Mouse (Mus musculus) hindbrain, embryonic 14.5 days (tissue): ENCODE data around the gene Slc30a2. TPM values are rescaled to one million over a fixed set of nuclear protein-coding genes. Genes with fewer than 3 reads are reported as not detected.
A peak's percentile ranks its signal among the peaks of the same experiment; 100 is the strongest.

ENCODE experiments used
- ATAC-seq: fragments of 200-750 bp; cut with Nextera tagmentation; 2 replicates; pipeline ENCODE4 v1.8.0; 2017; ENCODE audit warnings: moderate number of reproducible peaks, mild to moderate bottlenecking, moderate TSS enrichment, moderate library complexity; ENCODE audit not compliant: low FRiP score
- DNase-seq: peaks from one replicate; pipeline ENCODE4 v3.0.0-alpha.2; 2015; ENCODE audit warnings: low spot score
- H3K27ac ChIP-seq: fragments of 300-500 bp; sonication (generic); 2 replicates; pipeline ENCODE4 v1.5.1; 2014; ENCODE audit warnings: mild to moderate bottlenecking, moderate library complexity
- H3K27me3 ChIP-seq: fragments of 300-500 bp; sonication (generic); 2 replicates; pipeline ENCODE4 v1.6.1; 2014; ENCODE audit warnings: mild to moderate bottlenecking, low read length, mixed read lengths; ENCODE audit not compliant: control insufficient read depth, insufficient read depth
- H3K36me3 ChIP-seq: fragments of 300-500 bp; sonication (generic); replicated peaks from 2 replicates; pipeline ENCODE4 v1.6.1; 2014; ENCODE audit not compliant: control insufficient read depth, insufficient read depth
- H3K4me1 ChIP-seq: fragments of 300-500 bp; sonication (generic); replicated peaks from 2 replicates; pipeline ENCODE4 v1.6.1; 2014; ENCODE audit warnings: antibody characterized with exemption, low read length, mixed read lengths; ENCODE audit not compliant: control insufficient read depth, insufficient read depth
- H3K4me2 ChIP-seq: fragments of 300-500 bp; sonication (generic); replicated peaks from 2 replicates; pipeline ENCODE4 v1.6.1; 2014; ENCODE audit warnings: mild to moderate bottlenecking, moderate library complexity
- H3K4me3 ChIP-seq: fragments of 300-500 bp; sonication (generic); replicated peaks from 2 replicates; pipeline ENCODE4 v1.5.1; 2014; ENCODE audit warnings: mild to moderate bottlenecking, low read length
- H3K9ac ChIP-seq: fragments of 300-500 bp; sonication (generic); 2 replicates; pipeline ENCODE4 v1.6.1; 2014
- H3K9me3 ChIP-seq: fragments of 300-500 bp; sonication (generic); 2 replicates; pipeline ENCODE4 v1.6.1; 2016; ENCODE audit warnings: low read length; ENCODE audit not compliant: control insufficient read depth
- WGBS: fragments of 180-500 bp; shearing (Covaris S2); extraction: QIAGEN DNeasy Blood & Tissue Kit; methylation state at CpG from one replicate; pipeline ENCODE4 v1.1.7; 2014; 5-methylcytosine and 5-hydroxymethylcytosine counted together
- polyA plus RNA-seq: library from polyadenylated mRNA; unstranded; fragments of >200 nt; fragmentation: Nextera tagmentation; extraction: Ambion mirVana; gene quantifications from 2 replicates; pipeline ENCODE4 v1.2.1, GENCODE M21; 2014

The Slc30a2 gene
- polyA plus RNA-seq, 1 experiment from 2014 or later, result 0.13 TPM

GRCm38 (mm10) chr4:134397732-134398131, 54.8 kb downstream of the Slc30a2 start:
- Histone ChIP-seq H3K27ac (no peak overlapping the region), H3K4me1 (peaks cover 31% of the 10 kb centered on the region; the same call in 1 of the 2 replicates), H3K4me2 (0 out of 2 replicates have a peak overlapping the region, but pooled peaks have one; percentile 97), H3K36me3 (no peaks in the 10 kb centered on the region), H3K4me3 (no peak overlapping the region), H3K9me3 (no peaks in the 10 kb centered on the region), H3K27me3 (no peaks in the 10 kb centered on the region), H3K9ac (peak overlapping the region; percentile 42; the same call in 1 of the 2 replicates)
- 90% methylated on average over 9 of the region's 9 CpGs for WGBS
- ATAC-seq, result no peak
- DNase-seq, result no peak

- no peaks in the 10 kb centered on the region for H3K9me3 ChIP-seq
- peaks cover 35% of the 10 kb centered on the region; the same call in 1 of the 2 replicates for H3K4me1 ChIP-seq
- H3K36me3 ChIP-seq, result no peaks in the 10 kb centered on the region
- H3K27ac ChIP-seq, result peak overlapping the region; percentile 82
- peak overlapping the region; percentile 32; the same call in 1 of the 2 replicates for H3K4me3 ChIP-seq
- 26% methylated on average over 5 of the region's 5 CpGs for WGBS
- peak overlapping the region; percentile 59 for H3K9ac ChIP-seq
- H3K4me2 ChIP-seq, result peak overlapping the region; percentile 56
- DNase-seq (peak; percentile 48), ATAC-seq (no peak)
- H3K27me3 ChIP-seq, result no peaks in the 10 kb centered on the region
Measured at GRCm38 (mm10) chr4:134400206-134400605, 57.2 kb downstream of the Slc30a2 start.

- Histone ChIP-seq H3K9ac (peak overlapping the region; percentile 59), H3K4me3 (peak overlapping the region; percentile 32), H3K4me1 (peaks cover 35% of the 10 kb centered on the region; the same call in 1 of the 2 replicates), H3K9me3 (no peaks in the 10 kb centered on the region), H3K4me2 (peak overlapping the region; percentile 56), H3K27ac (peak overlapping the region; percentile 82), H3K27me3 (no peaks in the 10 kb centered on the region), H3K36me3 (no peaks in the 10 kb centered on the region)
- DNase-seq, result peak; percentile 71
- ATAC-seq, result peak; percentile 77
- 6% methylated on average over 19 of the region's 19 CpGs for WGBS
Measured at GRCm38 (mm10) chr4:134401181-134401661, 58.2 kb downstream of the Slc30a2 start.

GRCm38 (mm10) chr4:134401856-134402570, 59.0 kb downstream of the Slc30a2 start:
- H3K27me3 ChIP-seq, result no peaks in the 10 kb centered on the region
- no peak overlapping the region; the same call in 1 of the 2 replicates for H3K4me3 ChIP-seq
- H3K27ac ChIP-seq, result peak overlapping the region; percentile 82; the same call in 1 of the 2 replicates
- no peaks in the 10 kb centered on the region for H3K9me3 ChIP-seq
- WGBS, result 73% methylated on average over 16 of the region's 16 CpGs
- H3K9ac ChIP-seq, result peak overlapping the region; percentile 59
- H3K4me1 ChIP-seq, result peaks cover 28% of the 10 kb centered on the region; the same call in 1 of the 2 replicates
- H3K36me3 ChIP-seq, result no peaks in the 10 kb centered on the region
- DNase-seq (no peak), ATAC-seq (no peak)
- H3K4me2 ChIP-seq, result peak overlapping the region; percentile 56

- Histone ChIP-seq H3K36me3 (no peaks in the 10 kb centered on the region), H3K4me2 (no peak overlapping the region), H3K4me1 (peaks cover 26% of the 10 kb centered on the region; the same call in 1 of the 2 replicates), H3K9ac (no peak overlapping the region), H3K27ac (no peak overlapping the region), H3K9me3 (no peaks in the 10 kb centered on the region), H3K27me3 (no peaks in the 10 kb centered on the region), H3K4me3 (no peak overlapping the region)
- WGBS, result 80% methylated on average over 16 of the region's 16 CpGs
- no peak for ATAC-seq
- DNase-seq, result no peak
Measured at GRCm38 (mm10) chr4:134402571-134403262, 59.7 kb downstream of the Slc30a2 start.

DNA sequence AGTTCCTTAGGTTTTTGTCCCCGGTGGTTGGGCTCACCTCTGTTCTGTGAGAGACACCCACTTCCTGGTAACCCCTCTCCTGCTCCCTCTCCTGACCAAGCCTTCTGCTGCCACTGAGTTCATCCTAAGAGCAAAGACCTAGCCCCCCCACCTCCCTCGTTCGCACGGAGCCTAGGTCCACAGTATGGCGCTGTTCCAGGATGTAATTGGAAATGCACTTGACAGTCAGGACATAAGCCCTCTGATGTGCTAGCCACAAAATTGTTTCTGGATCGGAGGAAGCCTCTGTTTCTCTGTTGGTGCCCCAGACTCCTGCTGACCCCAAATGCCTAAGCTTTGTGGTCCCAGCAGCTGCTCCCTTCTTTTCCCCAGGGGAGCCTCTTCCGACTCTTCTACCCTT, 60.7 kb downstream of the Slc30a2 start:
- Histone ChIP-seq H3K9ac (no peak overlapping the region), H3K4me2 (no peak overlapping the region), H3K27me3 (no peaks in the 10 kb centered on the region), H3K36me3 (no peaks in the 10 kb centered on the region), H3K9me3 (no peaks in the 10 kb centered on the region), H3K27ac (no peak overlapping the region), H3K4me3 (no peak overlapping the region), H3K4me1 (peaks cover 26% of the 10 kb centered on the region; the same call in 1 of the 2 replicates)
- ATAC-seq (no peak), DNase-seq (no peak)
- WGBS, result 50% methylated on average over 7 of the region's 7 CpGs

Other genes starting within 250 kb of the Slc30a2 start
- gene Cd52, start 248.1 kb upstream of the Slc30a2 start, polyA plus RNA-seq, result 1.7 and 2.4 TPM in 2 replicates
- gene Ubxn11, start 240.6 kb upstream of the Slc30a2 start, polyA plus RNA-seq, result 17.5 and 22.2 TPM in 2 replicates
- gene Sh3bgrl3, start 214.4 kb upstream of the Slc30a2 start, polyA plus RNA-seq, result 429 and 442 TPM in 2 replicates
- 19.2 and 20.3 TPM in 2 replicates for gene Cep85, start 156.1 kb upstream of the Slc30a2 start, polyA plus RNA-seq
- gene Gm7534, start 140.2 kb upstream of the Slc30a2 start, polyA plus RNA-seq, result not detected in 2 replicates
- 0.13 TPM in 1 of 2 replicates, not detected in the other for gene Catsper4, start 115.8 kb upstream of the Slc30a2 start, polyA plus RNA-seq
- gene Cnksr1, start 104.8 kb upstream of the Slc30a2 start, polyA plus RNA-seq, result 0.13 and 0.31 TPM in 2 replicates
- 0.32 TPM in 1 of 2 replicates, not detected in the other for gene E130218I03Rik, start 99.5 kb upstream of the Slc30a2 start, polyA plus RNA-seq
- 12.5 and 14.4 TPM in 2 replicates for gene Zfp593, start 97.6 kb upstream of the Slc30a2 start, polyA plus RNA-seq
- 0.35 and 0.87 TPM in 2 replicates for gene Gm30191, start 96.2 kb upstream of the Slc30a2 start, polyA plus RNA-seq
- gene Grrp1, start 89.1 kb upstream of the Slc30a2 start, polyA plus RNA-seq, result 16.4 and 16.9 TPM in 2 replicates
- 38.5 and 45.1 TPM in 2 replicates for gene Pdik1l, start 55.3 kb upstream of the Slc30a2 start, polyA plus RNA-seq
- gene Trim63, start 28.1 kb upstream of the Slc30a2 start, polyA plus RNA-seq, result 0.23 TPM in 1 of 2 replicates, not detected in the other
- gene Extl1, start 40.7 kb downstream of the Slc30a2 start, polyA plus RNA-seq, result 0.30 and 0.58 TPM in 2 replicates
- gene Pafah2, start 53.1 kb downstream of the Slc30a2 start, polyA plus RNA-seq, result 6.8 and 6.9 TPM in 2 replicates
- 5,273 and 5,278 TPM in 2 replicates for gene Stmn1, start 125.1 kb downstream of the Slc30a2 start, polyA plus RNA-seq
- gene Paqr7, start 153.5 kb downstream of the Slc30a2 start, polyA plus RNA-seq, result 11.5 and 12.4 TPM in 2 replicates
- gene Aunip, start 167.8 kb downstream of the Slc30a2 start, polyA plus RNA-seq, result 0.40 and 0.91 TPM in 2 replicates
- 184 and 202 TPM in 2 replicates for gene Mtfr1l, start 192.2 kb downstream of the Slc30a2 start, polyA plus RNA-seq
- gene Selenon, start 209.0 kb downstream of the Slc30a2 start, polyA plus RNA-seq, result 10.9 and 12.8 TPM in 2 replicates